Mouse (Mus musculus): Measurements from ENCODE around the gene Svop. TPM values are rescaled to one million over a fixed set of nuclear protein-coding genes. Genes with fewer than 3 reads are reported as not detected.

Gene Svop
- polyA plus RNA-seq, 1 experiment from 2014 or later = not detected

DNA sequence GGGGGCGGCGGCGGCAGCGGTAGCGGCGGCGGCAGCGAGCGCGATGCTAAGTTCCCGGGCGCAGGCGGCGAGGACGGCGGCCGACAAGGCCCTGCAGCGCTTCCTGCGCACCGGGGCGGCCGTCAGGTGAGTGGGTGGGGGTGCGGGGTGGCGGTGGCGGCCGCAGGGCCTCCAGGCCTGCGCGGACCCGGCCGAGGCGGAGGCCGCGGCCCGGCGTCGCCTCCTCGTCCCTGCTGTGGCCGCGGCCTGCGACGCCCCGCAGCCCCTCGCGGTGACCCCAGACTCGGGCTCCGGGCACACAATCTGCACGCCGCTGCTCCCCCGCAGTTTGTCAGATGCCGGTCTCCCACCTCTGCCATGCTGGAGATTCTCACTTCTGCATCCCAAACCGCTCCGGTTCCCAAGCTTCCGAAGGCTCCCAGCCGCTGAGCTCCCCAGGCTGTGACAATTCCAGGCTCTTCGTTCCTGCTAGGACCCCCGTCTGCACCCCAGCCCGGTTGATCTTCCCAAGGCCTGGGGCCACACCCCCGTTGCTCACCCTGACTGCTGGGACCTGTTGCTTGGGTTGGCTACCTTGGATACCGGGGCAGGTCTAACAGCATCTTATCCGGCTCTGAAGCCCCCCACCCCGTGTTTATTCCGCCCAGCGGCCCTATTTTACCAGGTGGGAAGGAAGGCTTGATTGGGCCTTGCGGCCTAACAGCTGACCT, 9.2 kb upstream of the Svop start:
- ATAC-seq = peak; percentile 66
- Histone ChIP-seq H3K4me3 (peak overlapping the region; percentile 78), H3K4me2 (peak overlapping the region; percentile 79), H3K9ac (peak overlapping the region; percentile 83), H3K9me3 (replicated peaks) (no peaks in the 10 kb centered on the region), H3K27me3 (replicated peaks) (peaks cover 14% of the 10 kb centered on the region; the same call in 1 of the 2 replicates), H3K27ac (0 out of 2 replicates have a peak overlapping the region, but pooled peaks have one; percentile 17), H3K36me3 (peaks cover 28% of the 10 kb centered on the region), H3K4me1 (peaks cover 19% of the 10 kb centered on the region)
- 4% methylated on average over 43 of the region's 64 CpGs for WGBS (ENCODE audit: insufficient replicate concordance)

DNA sequence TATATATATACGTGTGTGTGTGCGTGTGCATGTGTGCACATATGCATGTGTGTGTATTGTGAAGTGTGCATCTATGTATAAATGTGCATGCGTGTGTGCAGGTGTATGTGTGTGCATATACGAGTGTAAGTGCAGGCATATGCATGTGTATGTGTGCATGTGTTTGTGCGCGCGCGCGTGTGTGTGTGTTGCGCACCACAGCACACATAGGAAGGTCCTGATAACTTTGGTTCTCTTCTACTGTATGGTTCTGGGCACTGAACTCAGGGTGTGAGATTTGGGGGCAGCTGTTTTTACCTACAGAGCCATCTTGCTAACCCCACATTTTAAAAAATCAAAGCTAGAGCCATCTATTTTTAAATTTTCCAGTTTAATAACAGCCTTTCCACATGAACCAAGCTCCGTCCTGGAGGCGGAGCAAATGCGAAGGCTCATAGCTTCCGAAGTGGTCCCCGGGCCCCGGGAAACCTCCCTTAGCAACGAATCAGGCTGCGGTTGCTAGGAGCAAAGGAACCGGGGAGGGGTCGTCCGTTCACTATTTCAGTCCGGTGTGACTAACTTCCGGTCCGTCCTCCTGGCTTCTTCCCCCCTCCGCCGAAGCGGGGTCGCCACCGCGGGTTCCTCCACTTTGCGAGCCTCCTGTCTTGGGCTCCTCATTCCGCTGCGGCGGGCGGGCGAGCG, 8.5 kb upstream of the Svop start:
- peak overlapping the region; percentile 83 for H3K9ac ChIP-seq
- 8% methylated on average over 37 of the region's 37 CpGs for WGBS (ENCODE audit: insufficient replicate concordance)
- 0 out of 2 replicates have a peak overlapping the region, but pooled peaks have one; percentile 17 for H3K27ac ChIP-seq
- H3K4me3 ChIP-seq = peak overlapping the region; percentile 78
- H3K27me3 ChIP-seq (replicated peaks) = peaks cover 14% of the 10 kb centered on the region; the same call in 1 of the 2 replicates
- H3K36me3 ChIP-seq = peaks cover 22% of the 10 kb centered on the region
- H3K9me3 ChIP-seq (replicated peaks) = no peaks in the 10 kb centered on the region
- H3K4me1 ChIP-seq = peaks cover 19% of the 10 kb centered on the region
- H3K4me2 ChIP-seq = peak overlapping the region; percentile 79
- ATAC-seq = peak; percentile 84

DNA sequence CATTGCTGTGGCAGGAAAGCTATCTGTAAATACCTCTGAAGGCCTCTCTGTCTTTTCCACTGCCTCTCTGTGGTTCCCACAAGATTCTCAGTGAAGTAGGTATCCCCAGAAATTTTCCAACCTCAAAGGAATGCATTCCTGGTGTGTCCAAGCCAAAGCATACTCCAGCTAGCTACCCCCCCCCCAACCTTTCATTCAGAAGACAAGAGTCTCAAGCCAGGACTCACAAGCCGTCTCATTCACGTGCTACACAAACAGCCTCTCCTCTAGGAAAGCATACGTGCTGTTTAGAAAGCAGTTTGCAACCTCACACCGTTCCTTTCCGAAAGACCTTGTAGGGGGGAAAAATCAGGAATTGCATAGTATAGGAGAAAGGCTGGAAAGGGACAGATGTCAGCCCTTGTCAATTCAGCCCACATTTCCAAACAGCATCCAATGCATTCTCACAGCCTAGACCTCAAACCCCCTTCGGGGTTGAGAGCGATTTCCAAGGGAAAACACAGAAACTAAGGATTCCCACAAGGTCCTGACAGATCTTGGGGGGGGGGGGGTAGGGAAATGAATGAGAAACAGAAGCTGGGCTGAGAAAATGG, 853 bp downstream of the Svop start:
- Histone ChIP-seq H3K9ac (no peak overlapping the region), H3K4me1 (peaks cover 5% of the 10 kb centered on the region; the same call in 1 of the 2 replicates), H3K4me2 (no peak overlapping the region), H3K27me3 (replicated peaks) (peaks cover 64% of the 10 kb centered on the region), H3K9me3 (replicated peaks) (no peaks in the 10 kb centered on the region), H3K4me3 (no peak overlapping the region), H3K36me3 (no peaks in the 10 kb centered on the region), H3K27ac (no peak overlapping the region)
- WGBS (ENCODE audit: insufficient replicate concordance) = 25% methylated on average over 7 of the region's 7 CpGs
- ATAC-seq = no peak

DNA sequence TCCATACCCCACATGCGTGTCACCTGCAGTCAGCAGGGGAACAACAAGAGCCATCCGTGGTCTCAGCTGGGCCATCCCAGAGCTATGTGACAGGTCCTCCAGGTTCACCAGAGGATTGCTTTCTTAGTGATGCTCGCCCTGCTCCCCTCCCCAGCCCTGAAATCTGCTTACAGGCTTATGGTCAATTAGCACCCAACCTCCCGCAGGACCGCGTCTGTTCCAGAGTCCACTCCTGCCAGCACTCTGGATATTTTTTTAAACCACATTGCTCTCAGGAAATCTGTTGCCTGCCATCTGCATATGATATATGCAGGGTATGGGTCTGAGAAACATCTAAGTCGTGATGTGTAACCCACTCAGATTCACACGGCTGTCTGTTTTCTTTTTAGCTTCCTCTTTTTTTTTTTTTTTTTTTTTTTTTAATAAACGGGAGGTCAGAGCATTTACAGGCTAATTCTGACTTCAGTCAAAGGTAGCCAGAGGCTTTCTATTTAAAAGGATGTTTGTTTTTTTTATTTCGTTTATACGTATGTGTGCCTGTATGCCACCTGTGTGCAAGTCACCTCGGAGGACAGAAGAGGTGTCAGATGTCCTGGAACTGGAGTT, 3.4 kb downstream of the Svop start:
- ATAC-seq = no peak
- Histone ChIP-seq H3K4me2 (no peak overlapping the region), H3K27ac (no peak overlapping the region), H3K27me3 (replicated peaks) (peaks cover 52% of the 10 kb centered on the region), H3K36me3 (no peaks in the 10 kb centered on the region), H3K9me3 (replicated peaks) (no peaks in the 10 kb centered on the region), H3K4me1 (peaks cover 5% of the 10 kb centered on the region; the same call in 1 of the 2 replicates), H3K9ac (no peak overlapping the region), H3K4me3 (no peak overlapping the region)
- WGBS (ENCODE audit: insufficient replicate concordance) = 55% methylated on average over 12 of the region's 12 CpGs

DNA sequence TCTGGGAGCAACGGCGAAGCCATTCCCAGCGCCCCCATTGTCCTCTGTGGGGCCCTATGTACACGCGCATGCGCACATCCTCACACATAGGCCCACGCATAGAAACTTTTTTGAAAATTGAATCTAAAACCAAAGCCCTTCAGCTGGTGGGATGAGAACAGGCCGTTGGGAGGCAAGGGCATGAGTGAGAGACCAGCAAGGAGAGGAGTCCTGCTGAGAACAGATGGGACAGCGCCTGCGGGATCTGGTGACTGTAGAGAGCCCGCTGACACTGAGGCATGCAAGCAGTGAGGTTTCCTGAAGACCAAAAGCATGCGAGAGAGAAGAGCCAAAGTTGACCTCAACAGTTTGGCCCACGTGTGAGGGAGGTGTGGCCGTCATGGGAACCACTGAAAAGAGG, 5.9 kb downstream of the Svop start:
- H3K9ac ChIP-seq = no peak overlapping the region
- WGBS (ENCODE audit: insufficient replicate concordance) = 62% methylated on average over 14 of the region's 14 CpGs
- no peaks in the 10 kb centered on the region for H3K9me3 ChIP-seq (replicated peaks)
- H3K36me3 ChIP-seq = no peaks in the 10 kb centered on the region
- no peak for ATAC-seq
- no peaks in the 10 kb centered on the region for H3K4me1 ChIP-seq
- H3K4me3 ChIP-seq = no peak overlapping the region
- H3K4me2 ChIP-seq = no peak overlapping the region
- H3K27ac ChIP-seq = no peak overlapping the region
- H3K27me3 ChIP-seq (replicated peaks) = peaks cover 28% of the 10 kb centered on the region

DNA sequence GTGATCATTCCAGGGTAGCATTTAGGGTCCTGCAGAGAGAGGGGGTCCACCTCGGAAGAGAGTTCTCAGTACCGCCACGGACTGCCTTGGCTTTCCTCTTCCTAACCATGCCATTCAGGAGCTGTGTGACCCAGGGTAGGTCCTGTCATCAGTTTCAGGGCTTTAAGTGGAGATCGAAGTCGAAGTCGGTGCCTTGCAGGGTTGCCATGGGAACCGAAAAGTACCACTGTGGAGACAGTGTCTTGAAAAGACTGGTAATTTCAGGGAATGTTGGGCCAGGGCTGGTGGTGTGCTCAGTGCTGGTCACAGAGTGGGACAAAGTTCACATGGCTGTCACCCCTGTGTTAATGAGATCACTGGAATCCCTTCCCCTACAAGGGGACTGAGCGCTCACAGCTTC, 14.4 kb downstream of the Svop start:
- no peak for ATAC-seq
- WGBS (ENCODE audit: insufficient replicate concordance) = 64% methylated on average over 8 of the region's 8 CpGs
- no peaks in the 10 kb centered on the region for H3K9me3 ChIP-seq (replicated peaks)

DNA sequence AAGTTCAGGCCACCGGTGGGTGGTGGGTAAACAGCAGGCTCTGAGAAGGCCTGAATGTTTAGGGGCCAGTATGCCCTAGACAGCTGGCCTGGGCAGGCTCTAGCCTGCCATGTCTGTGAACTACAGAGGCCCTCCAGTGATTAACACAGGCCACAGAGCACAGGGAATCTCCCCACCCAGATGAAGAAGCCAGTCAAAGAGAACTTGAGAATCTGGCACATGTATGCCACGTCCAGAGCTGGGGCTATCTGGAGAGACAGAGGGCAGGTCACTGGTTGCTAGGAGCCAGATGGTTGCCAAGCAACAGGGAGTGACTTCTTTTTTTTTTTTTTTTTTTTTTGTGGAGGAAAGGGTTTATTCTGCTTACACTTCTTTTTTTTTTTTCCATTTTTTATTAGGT, 19.1 kb downstream of the Svop start:
- H3K4me2 ChIP-seq = no peak overlapping the region
- H3K36me3 ChIP-seq = no peaks in the 10 kb centered on the region
- ATAC-seq = no peak
- 57% methylated on average over 2 of the region's 2 CpGs for WGBS (ENCODE audit: insufficient replicate concordance)
- no peaks in the 10 kb centered on the region for H3K9me3 ChIP-seq (replicated peaks)
- no peaks in the 10 kb centered on the region for H3K4me1 ChIP-seq
- no peak overlapping the region for H3K4me3 ChIP-seq
- no peak overlapping the region for H3K27ac ChIP-seq
- no peak overlapping the region for H3K9ac ChIP-seq
- H3K27me3 ChIP-seq (replicated peaks) = no peaks in the 10 kb centered on the region

More for the DNA sequence above, 14.4 kb downstream of the Svop start:
- no peak overlapping the region for H3K4me3 ChIP-seq
- H3K36me3 ChIP-seq = no peaks in the 10 kb centered on the region
- no peaks in the 10 kb centered on the region for H3K27me3 ChIP-seq (replicated peaks)
- H3K4me1 ChIP-seq = no peaks in the 10 kb centered on the region
- no peak overlapping the region for H3K27ac ChIP-seq
- no peak overlapping the region for H3K9ac ChIP-seq
- H3K4me2 ChIP-seq = no peak overlapping the region

DNA sequence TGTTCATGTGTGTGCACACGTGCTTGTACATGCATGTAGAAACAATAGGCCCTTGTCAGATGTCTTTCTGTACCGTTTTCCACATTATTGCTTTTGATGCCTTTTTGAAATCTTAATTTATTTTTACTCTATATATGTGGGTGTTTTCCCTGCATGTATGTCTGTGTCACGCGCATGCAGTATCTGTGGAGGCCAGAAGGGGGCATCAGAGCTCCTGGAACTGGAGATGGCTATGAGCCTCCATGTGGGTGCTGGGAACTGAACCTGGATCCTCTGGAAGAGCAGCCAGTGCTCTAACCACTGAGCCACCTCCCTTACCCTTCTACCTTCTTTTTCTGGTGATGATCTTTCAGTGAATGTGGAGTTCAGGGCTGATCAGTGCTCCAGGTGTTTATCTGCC, 20.5 kb downstream of the Svop start:
- ATAC-seq = no peak

DNA sequence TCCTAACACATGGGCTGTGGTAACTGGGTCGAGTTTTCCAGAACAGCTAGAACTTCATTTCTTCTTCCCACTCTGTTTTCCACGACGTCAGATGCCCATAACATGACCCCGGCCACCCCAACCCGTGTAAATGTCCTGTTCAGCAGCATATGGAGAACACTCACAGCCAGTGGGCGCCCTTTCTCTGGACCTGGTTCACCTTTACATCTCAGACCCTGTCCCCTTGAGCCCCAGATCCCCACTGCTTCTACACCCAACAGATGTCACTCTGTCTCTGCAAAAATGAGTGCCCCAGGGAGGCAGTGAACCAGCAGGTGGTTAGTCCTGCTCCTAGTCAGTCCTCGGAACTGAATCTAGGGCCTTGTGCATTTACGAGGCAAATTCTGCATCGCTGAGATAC, 23.4 kb downstream of the Svop start:
- no peak overlapping the region for H3K4me2 ChIP-seq
- no peak overlapping the region for H3K4me3 ChIP-seq
- ATAC-seq = no peak
- H3K27ac ChIP-seq = no peak overlapping the region
- no peaks in the 10 kb centered on the region for H3K4me1 ChIP-seq
- H3K27me3 ChIP-seq (replicated peaks) = no peaks in the 10 kb centered on the region
- WGBS (ENCODE audit: insufficient replicate concordance) = 52% methylated on average over 9 of the region's 9 CpGs
- H3K36me3 ChIP-seq = no peaks in the 10 kb centered on the region
- no peaks in the 10 kb centered on the region for H3K9me3 ChIP-seq (replicated peaks)
- H3K9ac ChIP-seq = no peak overlapping the region

More for the DNA sequence above, 20.5 kb downstream of the Svop start:
- H3K4me2 ChIP-seq = no peak overlapping the region
- no peaks in the 10 kb centered on the region for H3K9me3 ChIP-seq (replicated peaks)
- no peak overlapping the region for H3K4me3 ChIP-seq
- WGBS (ENCODE audit: insufficient replicate concordance) = 71% methylated on average over 4 of the region's 4 CpGs
- no peak overlapping the region for H3K27ac ChIP-seq
- no peaks in the 10 kb centered on the region for H3K36me3 ChIP-seq
- no peaks in the 10 kb centered on the region for H3K4me1 ChIP-seq
- no peak overlapping the region for H3K9ac ChIP-seq
- H3K27me3 ChIP-seq (replicated peaks) = no peaks in the 10 kb centered on the region

DNA sequence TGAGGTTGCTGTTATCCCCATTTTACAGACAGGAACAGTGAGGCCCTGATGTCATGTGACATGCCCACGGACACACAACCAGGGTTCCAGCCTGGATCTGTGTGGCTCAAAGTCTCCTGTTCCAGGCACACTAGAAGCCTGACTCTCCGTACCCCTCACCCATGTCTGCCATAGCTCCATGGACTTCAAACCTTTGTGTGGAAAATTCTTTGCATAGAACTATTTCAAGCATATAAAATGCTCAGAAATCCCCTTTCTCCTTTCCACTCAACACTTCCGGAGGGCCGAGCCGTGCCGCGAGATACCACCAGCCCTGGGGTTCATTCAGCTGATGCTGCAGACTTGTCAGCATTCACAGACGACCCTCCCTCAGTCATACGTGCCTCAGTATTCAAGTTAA, 23.8 kb downstream of the Svop start:
- Histone ChIP-seq H3K9me3 (replicated peaks) (no peaks in the 10 kb centered on the region), H3K27ac (no peak overlapping the region), H3K4me2 (no peak overlapping the region), H3K4me3 (no peak overlapping the region), H3K27me3 (replicated peaks) (no peaks in the 10 kb centered on the region), H3K4me1 (no peaks in the 10 kb centered on the region), H3K9ac (no peak overlapping the region), H3K36me3 (no peaks in the 10 kb centered on the region)
- no peak for ATAC-seq
- WGBS (ENCODE audit: insufficient replicate concordance) = 64% methylated on average over 9 of the region's 9 CpGs

DNA sequence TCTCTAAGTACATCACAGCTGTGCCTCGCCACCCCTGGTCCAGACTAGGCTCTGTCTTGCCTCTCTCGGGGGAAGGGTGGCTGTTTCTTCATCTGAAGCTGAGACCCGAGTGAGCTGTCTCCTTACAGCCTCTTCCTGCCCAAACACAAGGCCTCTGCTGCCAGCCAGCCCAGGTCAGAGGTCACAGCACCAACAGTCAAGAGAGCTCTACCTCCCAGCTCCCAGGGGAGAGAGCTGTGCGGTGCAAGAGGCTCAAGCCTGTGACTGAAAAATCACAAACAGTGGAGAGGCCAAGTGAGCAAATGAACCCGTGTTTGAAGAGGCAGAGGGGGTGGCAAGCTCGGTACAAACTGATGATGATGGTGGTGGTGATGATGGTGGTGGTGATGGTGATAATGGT, 24.8 kb downstream of the Svop start:
- Histone ChIP-seq H3K4me3 (no peak overlapping the region), H3K27ac (no peak overlapping the region), H3K4me1 (no peaks in the 10 kb centered on the region), H3K9me3 (replicated peaks) (no peaks in the 10 kb centered on the region), H3K36me3 (no peaks in the 10 kb centered on the region), H3K27me3 (replicated peaks) (no peaks in the 10 kb centered on the region), H3K9ac (no peak overlapping the region), H3K4me2 (no peak overlapping the region)
- 50% methylated on average over 6 of the region's 6 CpGs for WGBS (ENCODE audit: insufficient replicate concordance)
- ATAC-seq = no peak

DNA sequence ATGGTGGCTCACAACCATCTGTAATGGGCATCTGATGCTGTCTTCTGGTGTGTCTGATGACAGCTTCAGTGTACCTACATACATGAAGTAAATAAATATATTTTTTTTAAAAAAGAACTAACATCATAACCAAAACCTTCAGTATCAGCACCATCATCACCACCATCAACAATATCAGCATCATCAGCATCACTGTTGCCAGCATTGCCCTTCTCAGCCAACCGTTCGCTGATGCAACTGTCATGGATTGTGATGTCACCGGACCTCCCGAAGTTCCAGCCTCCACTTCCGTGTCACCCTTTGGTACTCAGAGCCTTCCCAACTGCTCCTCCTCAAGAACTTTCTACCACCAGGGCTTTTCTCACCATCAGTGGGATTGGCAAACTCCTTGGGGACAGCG, 26.2 kb downstream of the Svop start, which contains the start of gene Usp30:
Gene Usp30, plus strand, starts transcription at position 301 of the 400 bp plus-strand sequence.
- Histone ChIP-seq H3K4me1 (no peaks in the 10 kb centered on the region), H3K4me2 (no peak within 1 kb of the TSS), H3K9me3 (replicated peaks) (no peaks in the 10 kb centered on the region), H3K27ac (no peak within 1 kb of the TSS), H3K36me3 (no peaks in the 10 kb centered on the region), H3K9ac (no peak within 1 kb of the TSS), H3K4me3 (no peak within 1 kb of the TSS), H3K27me3 (replicated peaks) (no peaks in the 10 kb centered on the region)
- no peak for ATAC-seq
- WGBS (ENCODE audit: insufficient replicate concordance) = 77% methylated on average over 6 of the region's 6 CpGs

Data from liver, embryonic 12.5 days (tissue).